Mouse (Mus musculus): ENCODE measurements at regions not wholly inside any gene's neighbourhood (a gene's known extent, or its start where the extent isn't known, plus 50 kb on each side); places are given as distances from the start of the nearest gene placed in this dataset.
A peak's percentile ranks its signal among the peaks of the same experiment; 100 is the strongest.

DNA sequence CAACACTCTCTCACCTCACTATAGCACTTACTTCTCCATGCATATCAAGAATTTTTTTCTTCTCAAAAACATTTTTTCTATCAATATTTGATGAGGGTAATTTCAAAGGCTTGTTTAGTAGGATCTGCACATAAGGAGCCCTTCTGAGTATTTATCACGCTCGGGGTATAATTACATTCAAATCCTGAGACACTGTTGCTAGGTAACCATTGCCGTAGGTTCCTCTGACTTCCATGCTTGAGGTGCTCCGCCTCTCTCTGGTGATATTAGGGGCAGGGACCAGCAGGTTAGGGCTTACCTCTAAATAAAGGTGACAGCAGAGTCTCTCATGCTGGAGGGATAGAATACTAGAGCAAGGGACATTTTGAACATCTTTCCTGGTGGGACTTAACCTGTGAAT, 54.4 kb upstream of the 9630041A04Rik start:
- peak; percentile 3 for DNase-seq (ENCODE audit: low read depth, low spot score)

DNA sequence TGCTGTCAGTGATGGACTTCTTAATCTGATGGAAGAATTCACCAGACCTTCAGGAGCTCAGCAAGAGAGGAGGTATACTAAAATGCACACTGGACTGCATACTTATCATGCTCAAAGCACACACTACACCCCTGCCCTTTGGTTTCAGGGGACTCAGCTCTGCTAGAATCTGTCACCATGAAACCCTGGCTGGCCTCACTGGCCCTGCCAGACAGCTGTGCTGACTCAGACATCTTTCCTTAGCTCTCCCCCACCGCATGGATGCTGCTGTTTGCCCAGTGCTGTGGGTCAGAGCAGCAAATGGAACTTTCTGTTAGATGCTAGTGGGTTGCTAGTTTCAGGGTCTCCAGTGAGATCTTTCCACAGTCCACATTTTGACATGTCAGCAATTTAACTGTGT, 64.9 kb upstream of the 9630041A04Rik start:
- DNase-seq (ENCODE audit: low read depth, low spot score) = no peak

DNA sequence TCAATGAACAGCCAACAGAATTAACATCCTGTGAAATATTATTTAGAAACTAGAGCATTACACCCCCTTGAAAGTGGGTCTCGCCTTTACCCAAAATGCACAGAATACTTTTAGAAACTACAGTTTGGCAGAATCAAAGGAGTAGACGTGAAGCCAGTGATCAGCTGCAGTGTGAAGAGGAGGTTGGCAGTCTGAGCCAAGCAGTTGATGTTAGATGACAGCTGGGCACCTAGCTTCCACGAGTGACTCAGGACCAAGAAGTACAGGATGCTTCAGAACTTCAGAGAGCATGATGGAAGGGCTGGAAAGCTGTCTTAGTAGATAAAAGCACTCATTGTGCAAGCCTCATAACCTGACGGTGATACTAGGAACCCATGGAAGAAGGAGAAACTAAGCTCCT, 65.6 kb upstream of the 9630041A04Rik start:
- DNase-seq (ENCODE audit: low read depth, low spot score) = no peak

DNA sequence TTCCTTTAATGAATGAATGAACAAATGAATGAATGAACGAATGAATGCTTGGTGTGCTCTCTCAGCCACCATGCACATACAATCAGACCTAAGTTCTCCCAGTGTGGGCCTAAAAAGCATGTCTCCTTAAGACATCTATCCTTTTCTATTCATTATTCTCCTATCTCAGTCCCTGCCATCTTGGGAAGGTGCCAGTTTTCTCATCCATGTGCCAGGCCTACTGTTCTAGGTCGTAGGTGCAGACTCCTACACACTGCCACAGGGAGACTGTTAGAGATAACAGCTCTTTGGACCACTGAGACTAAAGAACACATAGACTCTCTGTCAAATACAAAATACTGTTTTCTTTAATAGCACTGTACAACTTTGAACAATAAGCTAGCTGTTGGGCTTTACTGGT, 66.2 kb upstream of the 9630041A04Rik start:
- DNase-seq (ENCODE audit: low read depth, low spot score) = no peak

DNA sequence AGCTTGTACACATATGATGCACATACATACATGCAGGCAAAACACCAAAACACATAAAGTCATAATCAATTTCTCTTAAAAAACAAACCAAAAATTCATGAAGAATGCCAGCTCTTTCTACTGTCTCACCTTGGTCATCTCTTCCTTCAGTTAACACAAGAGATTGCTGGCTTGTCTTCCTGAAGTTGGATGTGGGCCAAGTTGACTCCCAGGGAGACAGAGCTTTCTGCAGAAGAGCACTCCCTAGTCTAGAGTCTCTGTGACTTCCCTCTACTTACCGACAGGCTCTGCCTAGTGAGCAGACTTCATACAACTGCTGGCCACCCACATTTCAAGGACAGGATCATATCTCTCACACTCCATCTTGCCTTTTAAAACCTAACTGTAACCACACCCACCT, 70.7 kb upstream of the 9630041A04Rik start:
- DNase-seq (ENCODE audit: low read depth, low spot score) = no peak

DNA sequence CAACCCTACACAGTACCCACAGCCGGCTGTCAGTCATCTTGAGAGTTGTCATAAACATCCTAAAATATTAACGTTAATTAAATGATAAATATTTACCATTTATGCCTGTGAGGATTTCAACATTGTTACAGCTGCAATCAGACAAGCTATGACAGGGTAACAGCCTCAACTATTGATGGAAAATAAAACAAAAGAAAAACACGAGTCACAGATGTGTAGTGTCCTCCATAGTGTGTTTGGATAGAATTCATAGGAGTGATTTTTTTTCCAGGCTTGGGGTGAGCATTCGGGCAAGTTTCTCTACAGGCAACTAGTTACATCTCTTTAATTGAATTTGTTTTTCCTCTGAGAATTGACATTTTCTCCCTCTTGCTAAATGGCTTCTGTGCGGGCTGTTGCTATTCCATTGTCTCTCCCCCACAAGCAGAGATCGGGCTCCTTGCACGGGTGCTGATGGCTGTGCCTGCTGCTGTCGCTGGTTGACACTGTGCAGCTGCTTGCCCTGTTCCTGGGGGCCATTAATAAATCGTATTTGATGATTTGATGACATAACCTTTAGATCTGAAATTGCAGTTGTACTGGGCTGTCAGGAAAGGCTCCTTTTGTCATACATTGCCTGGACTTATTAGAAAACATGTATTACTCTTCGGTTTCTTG, 120.6 kb upstream of the 9630041A04Rik start:
- DNase-seq (ENCODE audit: low read depth, low spot score) = no peak

DNA sequence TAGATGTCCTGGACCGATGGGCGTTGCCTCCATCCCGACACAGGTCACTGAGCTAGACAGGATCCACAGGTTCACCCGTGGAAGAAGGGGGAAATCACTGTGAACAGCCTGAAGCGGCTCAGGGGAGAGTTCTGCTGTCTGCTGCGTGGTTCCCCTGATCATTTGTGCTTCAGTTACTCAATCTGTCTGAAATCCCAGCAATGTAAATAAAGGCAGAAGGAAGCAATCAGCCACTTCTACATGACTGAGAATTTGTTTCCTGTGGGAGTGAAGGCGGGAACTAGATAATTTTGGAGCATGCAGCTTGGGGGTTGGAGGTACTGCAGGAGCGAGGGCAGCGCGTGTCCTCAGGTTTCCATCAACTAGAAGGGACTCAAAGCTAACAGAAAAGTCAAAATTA, 122.3 kb upstream of the 9630041A04Rik start:
- no peak for DNase-seq (ENCODE audit: low read depth, low spot score)

DNA sequence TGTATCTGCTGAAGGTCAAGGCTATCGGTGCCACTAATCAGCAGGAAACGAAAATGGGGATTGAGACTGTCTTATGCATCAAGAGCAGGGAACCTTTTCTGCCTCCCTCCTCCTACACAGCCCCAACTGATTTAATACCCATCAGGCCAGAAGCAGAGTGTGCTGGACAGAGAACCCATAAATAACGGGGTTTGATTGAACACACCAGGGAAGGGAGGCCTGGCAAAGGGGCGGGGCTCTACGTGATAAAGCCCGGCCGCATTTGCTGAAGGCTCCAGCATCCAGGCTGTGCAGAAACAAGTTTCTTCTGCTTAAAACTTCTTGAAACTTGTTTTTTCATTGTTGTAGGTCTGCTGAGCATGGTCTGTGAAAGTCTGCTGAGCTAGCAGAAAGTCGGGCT, 127.4 kb upstream of the 9630041A04Rik start:
- no peak for DNase-seq (ENCODE audit: low read depth, low spot score)

DNA sequence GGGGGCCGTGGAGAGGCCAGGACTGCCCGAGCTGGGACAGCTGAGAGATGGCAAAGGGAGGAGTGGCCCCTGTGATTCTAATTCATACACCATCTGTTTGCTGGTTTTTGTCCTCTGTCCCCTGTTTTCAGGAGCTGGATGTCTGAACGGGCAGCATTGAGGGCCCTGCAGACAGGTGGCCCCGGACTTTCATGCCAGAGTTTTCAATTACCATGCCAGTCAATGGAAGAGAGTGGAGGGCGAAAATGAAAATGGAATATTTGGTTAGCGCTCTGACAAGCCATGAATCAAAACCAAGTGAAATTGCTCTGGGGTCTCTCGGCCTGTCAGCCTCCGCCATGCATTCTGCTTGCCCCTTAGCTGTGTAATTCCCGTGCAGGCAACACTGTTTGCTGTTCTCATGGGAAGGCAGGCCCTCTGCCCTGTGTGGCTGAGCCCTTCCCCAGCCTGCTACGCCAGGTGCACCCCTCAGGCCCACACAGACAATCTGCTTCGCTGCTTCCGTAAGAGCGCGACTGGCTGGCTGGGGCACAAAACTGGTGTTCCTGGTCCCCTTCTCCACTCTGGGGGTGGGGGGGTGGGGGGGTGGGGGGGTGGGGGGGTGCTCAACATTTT, 127.9 kb upstream of the 9630041A04Rik start:
- DNase-seq (ENCODE audit: low read depth, low spot score) = no peak

DNA sequence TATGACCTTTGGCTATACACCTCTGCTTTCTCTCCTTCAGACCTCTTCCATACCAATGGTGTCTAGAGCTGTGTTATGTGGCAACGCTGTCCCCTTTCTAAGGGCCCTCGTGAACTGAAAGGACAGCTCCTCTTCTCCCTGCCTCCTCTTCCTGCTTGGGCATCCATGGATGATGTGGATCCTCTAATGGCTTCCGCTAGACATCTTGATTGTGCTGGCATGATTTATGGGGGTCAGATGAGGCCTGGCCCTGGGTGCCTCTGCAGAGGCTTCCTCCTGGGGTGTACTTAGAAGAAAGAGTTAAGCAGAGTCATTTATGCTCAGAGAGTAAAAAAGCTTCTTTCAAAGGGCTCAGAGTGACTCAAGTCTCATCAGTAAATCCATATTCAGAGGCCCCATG, 131.5 kb upstream of the 9630041A04Rik start:
- DNase-seq (ENCODE audit: low read depth, low spot score) = no peak

DNA sequence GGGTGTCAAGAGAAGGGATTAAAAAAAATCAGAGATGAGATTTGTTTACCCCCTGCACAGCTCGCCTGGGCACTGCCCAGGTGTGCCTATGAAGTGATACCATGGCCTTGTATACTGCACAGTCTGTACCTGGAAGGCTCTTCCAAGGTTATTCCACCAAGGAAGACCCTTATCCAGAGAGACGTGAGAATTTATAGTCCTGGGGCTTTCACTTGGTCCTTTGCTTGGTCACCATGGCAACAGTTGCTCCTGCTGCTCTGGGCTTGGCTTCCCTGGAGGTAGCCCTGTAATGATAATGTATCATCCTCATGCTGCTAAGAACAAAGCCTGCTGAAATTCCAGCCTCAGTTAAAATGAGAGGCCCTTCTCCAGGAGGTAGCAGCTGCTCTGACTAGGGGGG, 143.7 kb upstream of the 9630041A04Rik start:
- DNase-seq (ENCODE audit: low read depth, low spot score) = peak; percentile 58

DNA sequence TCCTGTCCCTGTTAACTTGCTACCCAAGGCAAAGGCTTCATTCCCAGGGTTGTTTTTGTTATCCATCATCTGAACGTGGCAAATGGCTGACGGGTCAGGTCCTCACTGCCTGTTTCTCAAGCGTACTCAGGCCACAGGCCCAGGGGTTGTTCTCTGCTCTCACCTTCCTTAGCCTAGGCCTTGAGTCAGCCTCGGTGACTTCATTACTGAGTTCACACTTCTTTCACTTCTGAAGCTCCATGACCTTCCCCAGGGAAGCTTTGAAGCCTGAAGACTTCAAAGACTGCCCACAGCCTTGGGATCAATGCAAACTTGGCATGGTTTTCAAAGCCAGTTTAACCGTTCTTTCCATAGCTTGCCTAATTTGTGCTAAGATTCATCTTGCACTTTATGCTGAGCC, 145.3 kb upstream of the 9630041A04Rik start:
- no peak for DNase-seq (ENCODE audit: low read depth, low spot score)

DNA sequence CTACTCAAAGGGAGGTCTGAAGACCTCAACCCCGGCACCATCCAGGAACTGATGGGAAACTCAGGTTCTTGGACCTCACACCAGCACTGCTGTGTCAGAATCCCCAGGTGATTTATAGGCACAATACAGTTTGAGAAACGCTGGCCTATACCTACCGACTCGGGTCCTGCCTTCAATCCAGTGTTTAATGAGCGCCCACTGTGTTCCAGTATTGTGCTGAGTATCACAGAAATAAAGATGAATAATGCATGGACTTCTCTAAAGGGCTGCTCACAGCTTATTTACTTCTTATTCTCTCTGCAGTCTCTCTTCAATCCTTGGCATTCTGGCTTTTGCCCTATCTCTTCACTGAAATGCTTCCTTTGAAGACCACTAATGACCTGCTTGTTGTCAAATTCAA, 146.8 kb upstream of the 9630041A04Rik start:
- DNase-seq (ENCODE audit: low read depth, low spot score) = no peak

DNA sequence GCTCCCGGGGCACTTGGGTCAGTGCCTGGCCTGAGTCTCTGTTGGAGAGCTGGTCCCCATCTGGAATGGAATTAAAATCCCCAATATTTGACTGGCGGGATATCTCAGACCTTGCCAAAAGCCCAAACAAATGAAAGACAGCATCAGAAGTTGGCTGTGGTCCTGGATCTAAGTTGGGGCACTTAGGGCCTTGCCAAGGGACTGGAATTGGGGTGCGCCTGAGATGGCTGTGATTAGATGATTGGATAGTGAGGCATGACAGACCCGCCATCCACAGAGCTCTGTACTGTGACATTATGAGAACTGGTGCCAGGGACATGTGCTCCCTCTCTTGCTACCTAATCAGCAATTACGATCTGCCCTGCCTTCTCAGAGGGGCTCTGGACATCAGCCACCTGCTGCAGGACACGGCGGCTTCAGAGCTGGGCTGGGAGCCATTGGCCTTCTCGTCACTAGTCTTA, 151.0 kb upstream of the 9630041A04Rik start:
- DNase-seq (ENCODE audit: low read depth, low spot score) = no peak

DNA sequence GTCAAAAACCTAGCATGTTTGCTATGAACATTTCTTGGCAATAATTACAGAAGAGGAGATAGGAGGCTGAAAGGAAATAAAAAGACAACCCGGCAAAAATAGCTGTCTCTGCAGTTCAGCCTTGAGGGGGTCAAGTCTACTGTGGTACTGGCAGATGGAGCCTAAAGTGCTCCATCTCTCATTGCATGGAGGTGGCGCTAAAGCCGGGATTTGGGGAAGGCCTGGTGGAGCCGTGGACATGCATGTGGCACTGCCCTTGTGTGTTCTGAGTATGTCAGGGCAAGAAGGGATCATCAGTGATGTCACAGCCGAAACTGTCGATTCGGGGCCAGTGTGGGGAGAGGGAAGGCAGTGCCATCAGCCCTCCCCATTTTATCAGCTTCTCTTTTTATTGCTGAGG, 161.3 kb upstream of the 9630041A04Rik start:
- no peak for DNase-seq (ENCODE audit: low read depth, low spot score)

DNA sequence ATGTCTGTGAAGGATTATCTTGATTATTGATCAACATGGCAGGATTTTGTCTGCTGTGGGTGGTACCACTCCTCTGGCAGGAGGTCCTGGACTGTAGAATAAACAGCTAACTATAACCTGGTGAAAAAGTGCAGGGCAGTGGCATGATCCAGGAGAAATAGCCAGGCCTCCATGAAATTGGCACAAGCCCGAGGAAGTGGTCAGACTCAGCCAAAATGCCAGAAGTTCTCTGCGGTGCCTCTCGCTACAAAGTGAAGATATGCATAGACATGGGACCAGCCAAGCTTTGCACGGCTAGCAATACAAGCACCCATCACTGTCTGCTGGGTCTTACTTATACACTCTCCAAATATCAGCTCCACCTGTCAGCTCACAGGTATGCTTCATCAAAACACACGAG, 167.6 kb upstream of the 9630041A04Rik start:
- no peak for DNase-seq (ENCODE audit: low read depth, low spot score)

DNA sequence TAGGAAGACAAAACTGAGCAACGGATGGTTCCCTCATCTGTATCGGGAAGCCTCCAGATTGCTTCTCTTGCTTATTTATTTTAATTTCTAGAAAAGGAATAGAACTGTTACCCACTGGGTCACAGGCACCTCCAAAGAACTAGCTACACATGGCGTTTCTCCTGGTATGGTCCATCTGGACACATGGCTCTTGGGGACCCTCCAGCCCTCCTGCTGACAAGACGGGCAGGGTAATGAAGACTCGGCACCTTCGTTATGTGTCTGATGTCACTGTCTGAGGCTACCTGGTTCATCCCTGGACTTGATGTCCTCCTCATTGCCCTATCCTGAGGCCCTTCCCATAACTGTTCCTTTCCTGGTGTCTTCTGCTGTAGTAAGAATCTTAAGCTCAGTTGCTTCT, 170.3 kb upstream of the 9630041A04Rik start:
- no peak for DNase-seq (ENCODE audit: low read depth, low spot score)

DNA sequence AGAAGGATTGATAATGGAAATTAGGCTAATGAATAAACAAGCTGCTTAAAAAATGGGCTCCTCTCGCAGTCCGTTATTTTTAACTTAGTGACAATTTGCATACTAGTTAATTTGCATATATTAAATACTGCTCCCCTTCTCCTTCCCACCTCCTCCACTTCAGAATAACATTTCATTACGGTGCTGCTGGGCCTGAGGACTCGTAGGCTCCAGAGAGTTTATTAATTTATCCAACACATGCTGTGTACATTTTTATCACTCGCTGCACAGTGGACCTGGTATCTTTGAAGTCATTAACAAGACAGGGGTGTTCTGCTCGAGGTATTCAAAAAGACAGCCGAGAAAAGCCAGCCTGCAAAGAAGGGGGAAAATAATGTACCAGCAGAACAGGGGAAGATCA, 170.7 kb upstream of the 9630041A04Rik start:
- no peak for DNase-seq (ENCODE audit: low read depth, low spot score)

DNA sequence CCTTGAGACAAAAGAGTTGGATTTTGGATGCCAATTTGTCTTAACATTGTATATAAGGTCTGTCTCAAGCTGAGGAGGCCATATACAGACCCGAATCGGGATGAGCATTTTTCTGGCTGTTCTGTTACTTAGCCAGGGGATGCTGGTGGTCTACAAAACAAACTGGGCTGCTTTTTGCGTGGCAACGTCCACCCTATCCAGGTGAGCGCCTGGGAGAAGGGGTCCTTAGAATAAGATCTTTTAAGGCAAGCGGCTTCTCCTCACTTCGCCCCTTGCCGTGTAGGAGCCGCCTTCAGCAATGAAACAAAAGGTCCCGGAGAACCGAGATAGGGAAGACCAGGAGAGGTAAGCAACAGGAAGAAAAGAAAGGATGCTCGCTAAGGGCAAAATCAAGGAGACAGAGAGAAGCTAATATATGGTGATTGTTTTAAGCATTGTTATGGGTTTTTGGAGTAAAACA, 171.2 kb upstream of the 9630041A04Rik start:
- DNase-seq (ENCODE audit: low read depth, low spot score) = no peak

DNA sequence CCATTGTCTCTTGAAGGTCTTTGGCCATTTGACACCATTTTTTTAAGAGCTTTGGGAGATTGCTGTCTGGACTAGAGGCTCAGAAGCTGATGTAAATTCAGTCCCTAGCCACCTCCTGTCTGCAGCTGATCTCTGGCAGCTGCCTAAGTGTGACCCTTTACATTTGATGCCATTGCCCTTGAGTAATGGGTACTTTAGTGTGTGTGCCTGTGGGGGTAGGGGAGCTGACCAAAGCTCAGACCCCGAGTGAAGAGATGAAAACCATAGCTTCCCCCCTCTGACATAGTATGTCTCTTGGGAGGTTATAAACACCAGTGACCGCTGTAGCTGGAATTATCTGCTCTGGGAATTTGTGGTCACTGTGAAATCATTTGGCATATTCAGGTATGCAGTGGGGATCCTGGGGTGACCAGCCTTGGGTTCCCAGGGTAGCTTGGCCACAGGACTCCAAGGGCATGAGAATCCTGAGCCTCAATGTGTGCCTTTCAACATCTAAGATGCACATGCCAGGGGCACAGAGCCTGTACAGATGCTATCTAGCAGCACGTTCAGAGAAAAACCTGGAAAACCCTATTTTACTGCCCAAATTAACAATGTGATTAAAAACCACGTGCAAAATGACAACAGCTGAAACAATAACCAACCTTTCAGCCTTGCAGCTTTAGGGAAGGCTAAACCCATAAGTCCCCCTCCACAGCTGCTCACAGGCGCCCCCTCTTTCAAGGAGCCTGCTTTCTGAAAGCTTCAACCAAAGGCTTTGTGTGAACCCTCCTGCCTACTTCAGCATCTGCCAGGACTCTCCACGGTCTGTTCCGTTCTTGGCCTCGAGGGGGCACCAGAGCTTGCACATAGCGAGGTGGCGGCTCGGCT, 171.9 kb upstream of the 9630041A04Rik start:
- DNase-seq (ENCODE audit: low read depth, low spot score) = peak; percentile 60

DNA sequence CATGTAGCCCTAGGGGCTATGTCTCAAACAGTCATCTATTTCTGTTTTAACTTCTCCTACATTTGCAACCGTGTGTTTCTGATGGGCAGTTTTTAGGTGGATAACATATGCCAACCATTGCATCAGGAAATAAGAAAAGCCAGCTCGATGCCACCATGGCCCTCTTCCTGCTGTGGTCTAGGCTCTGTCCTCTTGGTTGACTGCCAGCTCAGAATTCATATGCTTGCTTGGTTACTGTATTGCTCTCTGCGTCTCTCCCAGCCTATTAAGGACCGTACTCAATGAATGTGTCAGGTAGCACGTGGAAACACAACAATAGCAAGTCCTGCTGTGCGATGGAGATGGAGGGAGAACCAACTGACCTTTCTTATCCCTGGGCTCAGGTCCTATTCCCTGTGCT, 174.4 kb upstream of the 9630041A04Rik start:
- DNase-seq (ENCODE audit: low read depth, low spot score) = no peak

DNA sequence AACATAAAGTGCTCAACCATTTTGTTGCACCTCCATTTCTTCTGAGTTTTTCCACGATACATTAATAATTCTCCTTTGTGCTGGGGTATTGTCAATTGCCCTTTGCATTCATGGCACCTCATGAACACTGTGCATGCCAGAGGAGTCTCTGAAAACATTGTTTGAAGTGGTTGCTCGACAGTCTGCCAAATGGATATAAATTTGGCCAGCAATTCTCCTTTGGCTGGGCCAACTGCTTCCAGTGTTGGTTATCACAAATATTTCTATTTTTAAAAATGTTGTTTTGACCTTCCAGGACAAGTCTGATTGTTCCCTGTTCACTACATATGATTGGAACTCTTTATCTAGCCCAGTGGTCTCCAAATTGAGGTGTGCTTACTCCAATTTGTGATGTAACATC, 184.1 kb upstream of the 9630041A04Rik start:
- no peak for DNase-seq (ENCODE audit: low read depth, low spot score)

DNA sequence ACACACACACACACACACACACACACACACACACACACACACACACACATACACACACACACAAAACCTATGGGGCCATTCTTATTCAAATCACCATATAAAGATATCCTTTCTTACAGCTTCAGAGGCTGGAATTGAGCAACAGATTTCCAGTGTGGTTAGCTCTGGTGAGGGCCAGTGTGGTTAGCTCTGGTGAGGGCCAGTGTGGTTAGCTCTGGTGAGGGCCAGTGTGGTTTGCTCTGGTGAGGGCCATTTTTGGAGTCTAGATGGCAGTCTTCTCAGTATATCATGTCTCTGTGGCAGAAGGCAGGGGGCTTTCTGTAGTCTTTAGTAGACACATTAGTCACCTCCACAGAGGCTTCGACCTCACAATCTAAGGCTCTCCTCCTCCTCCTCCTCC, 191.5 kb upstream of the 9630041A04Rik start:
- DNase-seq (ENCODE audit: low read depth, low spot score) = no peak

Measured in R1 (cell line).